Mouse (Mus musculus): ENCODE measurements around the gene Actr5.

DNA sequence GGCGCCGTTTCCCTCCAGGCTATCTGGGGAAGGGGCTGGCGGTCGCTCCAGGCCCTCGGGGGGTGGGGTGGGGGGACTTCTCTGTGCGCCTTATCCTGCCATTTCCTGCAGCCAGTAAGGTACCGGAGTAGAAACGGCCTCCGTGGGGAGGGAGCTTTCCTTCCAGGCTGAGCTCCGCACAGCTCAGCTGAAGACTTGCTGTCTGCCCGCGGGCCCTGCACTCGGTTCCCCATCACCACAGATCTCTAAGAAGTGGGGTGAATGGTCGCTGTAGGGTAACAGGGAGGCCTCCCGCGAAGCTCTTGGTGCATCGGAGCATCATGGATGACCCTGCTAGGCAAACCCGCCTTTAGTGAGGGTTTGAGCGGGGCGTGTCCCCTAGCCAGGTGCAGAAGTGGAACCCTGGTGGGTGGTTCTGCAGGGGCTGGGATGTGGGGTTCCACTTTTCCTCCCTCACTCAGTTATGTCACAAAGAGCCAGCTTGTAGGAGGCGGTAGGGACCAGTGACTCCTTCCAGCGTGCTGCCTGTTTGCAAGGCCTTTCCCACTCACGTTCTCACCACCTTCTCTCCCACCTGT is 43.8 kb downstream of the Actr5 start:
- TF ChIP-seq POLR2A (IDR thresholded peaks at IDR 0.05; ENCODE audit: borderline replicate concordance, low read depth, low read length) = no peak
- no peak for TF ChIP-seq CTCF (IDR thresholded peaks at IDR 0.05; ENCODE audit: low read depth, low read length)
